Mouse (Mus musculus): ENCODE measurements around the gene Zfp275. TPM values are rescaled to one million over a fixed set of nuclear protein-coding genes. Genes with fewer than 3 reads are reported as not detected.
"Not testable (repeated sequence)": the region's sequence is repeated elsewhere in the genome, so short reads cannot be mapped to it uniquely, and the experiment has no call there.

The Zfp275 gene
- 10 to 100 TPM; 18.6 to 21.3 TPM for total RNA-seq (2021)
- long read RNA-seq, experiment 1, partial matches to known transcripts = 12 of 13 reads
- long read RNA-seq, experiment 1, other reads (novel, unspliced or antisense) = 1 of 13 reads
- long read RNA-seq, experiment 2, partial matches to known transcripts = 0 of 8 reads
- long read RNA-seq, experiment 2, other reads (novel, unspliced or antisense) = 8 of 8 reads

DNA sequence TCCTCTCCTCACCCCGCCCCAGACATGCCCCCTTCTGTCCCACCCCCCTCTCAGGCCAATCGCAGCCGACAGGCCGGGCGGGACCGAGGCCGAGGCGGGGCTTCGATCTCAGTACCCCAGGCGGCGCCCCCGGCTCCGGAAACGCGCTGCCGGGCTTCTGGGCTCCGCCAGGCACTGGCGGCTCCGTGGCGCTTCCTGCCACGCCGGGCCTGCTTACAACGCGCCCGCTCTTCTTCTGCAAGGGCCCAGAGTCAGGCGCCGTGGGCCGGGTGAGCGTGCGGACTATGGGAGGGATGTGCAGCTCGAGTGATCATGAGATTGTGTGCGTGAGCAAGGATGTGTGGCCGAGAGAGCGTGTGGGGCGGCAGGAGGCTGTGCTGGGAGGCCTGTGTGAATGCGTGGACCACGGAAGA, at the start of gene Zfp275:
TSS of gene Zfp275 (plus strand) at position 139 of the 413 bp plus-strand sequence.
- Histone ChIP-seq H3K27ac (peak within 1 kb of the TSS; percentile 65; the same call in 1 of the 2 replicates), H3K4me3 (peak within 1 kb of the TSS; percentile 60)
- intact Hi-C loops (cut with DNase I) = loop anchor here (2.0 kb wide), 1 partner anchor 114 kb away; the partner anchor contains the start of gene F8a
- peak; percentile 71 to 77 for DNase-seq (ENCODE audit: extremely low spot score in 1 of 2, low spot score in 2 of 2)
- no peak for TF ChIP-seq CTCF (IDR thresholded peaks at IDR 0.05)

DNA sequence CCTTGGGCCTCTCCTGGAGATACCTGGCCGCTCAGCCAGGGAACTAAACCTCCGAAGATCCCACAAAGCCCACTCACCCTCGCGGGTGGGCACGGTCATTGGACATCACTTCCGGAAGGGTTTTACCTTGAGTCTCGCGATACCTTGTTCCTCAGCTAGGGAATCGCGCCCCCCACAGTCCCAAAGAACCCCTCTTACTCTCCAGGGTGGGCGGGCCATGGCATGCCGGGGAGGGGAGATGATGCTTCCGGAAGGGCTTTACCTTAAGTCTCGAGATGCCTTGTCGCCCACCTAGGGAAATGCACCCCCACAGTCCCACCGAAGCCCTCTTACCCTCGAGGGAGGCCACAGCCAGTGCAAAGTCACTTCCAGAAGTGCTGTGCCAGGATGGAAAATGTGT, 49.5 kb upstream of the Zfp275 start, which contains the start of the genes Xlr5a and Xlr5c:
TSS of gene Xlr5a (minus strand) at position 101 of the 400 bp plus-strand sequence.
TSS of gene Xlr5c (minus strand) at position 101 of the 400 bp plus-strand sequence.
- H3K4me3 ChIP-seq; DNase-seq (ENCODE audit: extremely low spot score in 1 of 2, low spot score in 2 of 2); H3K27ac ChIP-seq; intact Hi-C loops (cut with DNase I): not testable (repeated sequence)

DNA sequence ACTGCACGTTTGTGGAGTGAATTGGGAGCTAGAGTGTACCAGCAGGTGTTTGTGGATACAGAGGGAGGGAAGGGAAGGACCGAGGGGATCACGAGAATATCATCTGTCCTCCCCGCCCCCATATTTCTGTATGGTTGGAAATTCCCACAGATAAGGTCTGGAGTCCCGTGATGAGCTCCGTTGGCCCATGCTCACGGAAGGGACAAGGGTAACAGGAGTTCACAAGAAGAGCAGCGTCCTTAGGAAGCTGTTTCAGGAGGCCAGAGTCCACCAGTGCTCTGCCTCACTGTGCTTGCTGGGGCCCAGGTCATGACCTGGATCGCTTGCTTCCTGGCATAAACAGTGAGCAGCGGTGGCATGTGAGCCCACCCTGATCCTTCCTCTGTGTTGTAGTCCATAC, 46.7 kb upstream of the Zfp275 start:
- H3K4me3 ChIP-seq; intact Hi-C loops (cut with DNase I); H3K27ac ChIP-seq: not testable (repeated sequence)

DNA sequence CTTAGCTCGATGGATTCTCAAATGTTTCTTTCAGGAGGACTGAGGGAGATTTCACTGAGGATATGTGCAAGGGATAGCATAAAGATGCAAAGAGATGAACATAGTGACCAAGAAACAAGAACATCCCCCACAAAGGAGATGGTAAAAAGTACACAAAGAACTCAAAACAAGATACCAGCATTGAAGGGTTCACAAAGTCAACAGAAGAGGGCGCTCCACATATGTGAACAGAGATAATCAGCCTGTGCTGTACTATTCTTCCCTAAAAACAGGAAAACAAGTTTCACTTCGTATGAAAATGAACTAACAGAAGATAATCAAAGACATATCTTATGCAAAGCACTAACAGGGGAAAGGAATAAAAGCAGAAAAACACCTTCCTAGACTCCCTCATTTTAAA, 29.9 kb upstream of the Zfp275 start:
- H3K27ac ChIP-seq = no peak overlapping the region
- intact Hi-C loops (cut with DNase I) = loop anchor here (5.0 kb wide), 3 partner anchors 100 to 180 kb away; partner anchors contain the start of gene Zfp92
- peak; percentile 68 for TF ChIP-seq CTCF (IDR thresholded peaks at IDR 0.05)
- peak; percentile 13 for DNase-seq (ENCODE audit: extremely low spot score in 1 of 2, low spot score in 2 of 2)
- H3K4me3 ChIP-seq = 0 out of 2 replicates have a peak overlapping the region, but pooled peaks have one; percentile 14

More for the DNA sequence above, 46.7 kb upstream of the Zfp275 start:
- not testable (repeated sequence) for DNase-seq (ENCODE audit: extremely low spot score in 1 of 2, low spot score in 2 of 2)

DNA sequence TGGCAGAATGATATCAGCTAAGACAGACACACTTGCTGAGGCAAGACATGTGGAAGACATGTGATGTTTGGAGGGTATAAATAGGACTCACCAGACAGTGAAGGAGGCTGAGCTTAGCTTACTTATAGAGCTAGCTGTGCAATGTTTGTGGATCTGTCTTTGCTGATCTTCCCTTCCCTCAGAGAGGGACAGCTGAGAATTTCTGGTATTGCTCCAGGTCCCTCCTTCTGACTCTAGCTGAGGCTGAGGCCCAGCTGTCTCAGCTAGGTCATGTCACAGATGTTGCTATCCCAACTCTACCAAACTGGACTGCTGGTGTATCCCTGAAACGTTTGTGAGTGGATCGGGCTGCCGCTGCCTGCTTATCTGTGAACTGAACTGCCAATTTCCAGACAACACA, 21.4 kb upstream of the Zfp275 start:
- H3K27ac ChIP-seq = no peak overlapping the region
- no peak for TF ChIP-seq CTCF (IDR thresholded peaks at IDR 0.05)
- no peak for DNase-seq (ENCODE audit: extremely low spot score in 1 of 2, low spot score in 2 of 2)
- no peak overlapping the region for H3K4me3 ChIP-seq
- intact Hi-C loops (cut with DNase I) = no loop called here

DNA sequence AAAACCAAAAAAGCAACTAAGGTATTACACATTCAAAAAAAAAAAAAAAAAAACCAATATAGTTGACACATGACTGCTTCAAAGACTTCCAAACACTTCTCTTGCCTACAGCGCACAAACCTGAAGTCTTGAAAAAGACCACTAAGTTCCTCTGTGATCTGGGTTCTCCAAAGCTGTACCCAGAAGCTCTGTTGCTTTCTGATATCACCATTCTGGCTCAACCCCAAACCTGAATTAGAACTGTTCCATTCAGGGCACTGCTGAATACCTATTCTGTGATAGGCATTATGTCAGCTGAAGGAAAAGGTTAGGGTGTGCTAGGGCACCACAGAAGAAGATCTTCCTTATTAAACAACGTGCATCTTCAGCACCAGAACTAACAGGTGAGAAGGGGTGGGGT, 15.2 kb upstream of the Zfp275 start:
- no peak overlapping the region for H3K4me3 ChIP-seq
- no peak for DNase-seq (ENCODE audit: extremely low spot score in 1 of 2, low spot score in 2 of 2)
- intact Hi-C loops (cut with DNase I) = no loop called here
- no peak for TF ChIP-seq CTCF (IDR thresholded peaks at IDR 0.05)
- no peak overlapping the region for H3K27ac ChIP-seq

DNA sequence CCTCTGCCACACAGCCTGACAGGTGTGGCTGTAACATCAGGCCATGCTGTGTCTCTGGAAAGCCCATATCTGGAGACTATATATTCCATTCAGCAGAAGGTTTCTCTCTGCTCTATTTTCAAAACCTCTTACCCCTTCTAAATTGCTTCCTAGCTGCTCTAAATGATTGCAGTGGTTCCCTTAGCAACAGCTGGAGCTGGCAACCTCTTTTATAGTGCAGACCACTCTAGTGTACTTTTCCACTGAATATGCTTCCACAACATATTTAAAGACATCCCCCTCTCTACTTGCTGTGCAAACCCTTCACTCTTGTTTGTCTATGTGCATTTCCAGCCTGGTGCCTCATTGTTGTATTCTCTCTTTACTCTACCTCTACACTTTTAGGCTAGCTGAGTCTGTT, 8.9 kb upstream of the Zfp275 start:
- no peak for DNase-seq (ENCODE audit: extremely low spot score in 1 of 2, low spot score in 2 of 2)
- intact Hi-C loops (cut with DNase I) = no loop called here
- Histone ChIP-seq H3K4me3 (no peak overlapping the region), H3K27ac (no peak overlapping the region)
- TF ChIP-seq CTCF (IDR thresholded peaks at IDR 0.05) = no peak

DNA sequence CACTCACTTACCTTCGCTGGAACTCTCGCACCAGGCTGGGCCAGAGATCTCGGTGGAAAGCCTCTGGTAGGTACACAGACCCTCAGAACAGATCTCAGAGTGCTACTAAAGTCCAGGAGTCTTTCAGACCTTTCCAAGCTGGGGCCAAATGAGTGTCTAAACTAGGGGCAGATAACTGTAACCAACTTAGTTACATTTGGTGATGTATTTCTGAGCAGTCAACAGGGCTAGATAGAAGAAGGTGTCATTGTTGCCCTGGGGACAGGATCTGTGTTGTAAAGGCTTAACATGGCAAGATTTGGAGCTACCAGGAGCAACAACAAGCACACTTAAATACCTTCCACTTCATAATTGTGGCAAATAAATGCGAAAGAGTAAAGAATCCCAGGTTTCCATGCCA, 5.7 kb upstream of the Zfp275 start, which contains the start of gene Gm45015:
TSS of gene Gm45015 (minus strand) at position 101 of the 400 bp plus-strand sequence.
- no peak for DNase-seq (ENCODE audit: extremely low spot score in 1 of 2, low spot score in 2 of 2)
- TF ChIP-seq CTCF (IDR thresholded peaks at IDR 0.05) = no peak
- H3K4me3 ChIP-seq = no peak within 1 kb of the TSS
- intact Hi-C loops (cut with DNase I) = no loop called here
- H3K27ac ChIP-seq = no peak within 1 kb of the TSS

DNA sequence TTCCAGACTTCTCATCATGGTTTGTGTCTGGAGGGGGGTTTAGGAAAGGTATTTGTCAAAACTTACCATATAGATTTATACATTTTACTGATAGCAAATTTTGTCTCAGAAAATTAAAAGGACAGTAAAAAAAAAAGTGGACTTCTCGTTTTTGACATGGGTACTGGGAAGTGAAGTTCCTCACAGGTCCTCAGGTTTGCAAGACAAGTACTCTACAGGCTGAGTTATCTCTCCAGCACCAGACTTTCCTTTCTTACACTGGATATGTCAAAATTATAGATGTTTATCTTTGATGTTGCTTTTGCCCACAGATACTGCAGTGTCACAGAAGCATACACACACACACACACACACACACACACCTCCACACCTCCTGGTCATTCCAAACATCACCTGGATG, 948 bp upstream of the Zfp275 start:
- no peak overlapping the region for H3K4me3 ChIP-seq
- no peak for TF ChIP-seq CTCF (IDR thresholded peaks at IDR 0.05)
- intact Hi-C loops (cut with DNase I) = no loop called here
- no peak overlapping the region for H3K27ac ChIP-seq
- no peak for DNase-seq (ENCODE audit: extremely low spot score in 1 of 2, low spot score in 2 of 2)

DNA sequence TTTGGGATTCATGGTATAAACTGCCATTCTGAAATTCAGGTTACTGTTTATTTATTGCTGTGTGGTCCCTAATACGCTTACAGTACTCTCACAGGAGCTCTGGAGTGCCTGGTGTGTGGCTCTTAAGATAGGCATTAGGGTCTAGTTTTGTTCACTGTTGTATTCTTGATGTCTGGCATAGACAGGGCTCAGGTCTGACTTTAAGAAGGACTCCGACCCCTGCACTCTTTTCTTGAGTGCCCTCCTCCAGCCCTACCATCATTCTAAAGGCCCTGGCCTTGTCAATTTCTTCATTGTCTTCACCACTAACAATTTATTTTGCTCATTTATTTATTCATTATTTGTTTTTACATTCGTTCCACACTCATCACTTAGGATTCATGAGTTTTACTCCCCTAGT, 353 bp upstream of the Zfp275 start:
- DNase-seq (ENCODE audit: extremely low spot score in 1 of 2, low spot score in 2 of 2) = no peak
- H3K27ac ChIP-seq = no peak overlapping the region; the same call in 1 of the 2 replicates
- intact Hi-C loops (cut with DNase I) = loop anchor here (2.0 kb wide), 1 partner anchor 113 kb away; the partner anchor contains the start of gene F8a
- peak overlapping the region; percentile 60 for H3K4me3 ChIP-seq
- no peak for TF ChIP-seq CTCF (IDR thresholded peaks at IDR 0.05)

DNA sequence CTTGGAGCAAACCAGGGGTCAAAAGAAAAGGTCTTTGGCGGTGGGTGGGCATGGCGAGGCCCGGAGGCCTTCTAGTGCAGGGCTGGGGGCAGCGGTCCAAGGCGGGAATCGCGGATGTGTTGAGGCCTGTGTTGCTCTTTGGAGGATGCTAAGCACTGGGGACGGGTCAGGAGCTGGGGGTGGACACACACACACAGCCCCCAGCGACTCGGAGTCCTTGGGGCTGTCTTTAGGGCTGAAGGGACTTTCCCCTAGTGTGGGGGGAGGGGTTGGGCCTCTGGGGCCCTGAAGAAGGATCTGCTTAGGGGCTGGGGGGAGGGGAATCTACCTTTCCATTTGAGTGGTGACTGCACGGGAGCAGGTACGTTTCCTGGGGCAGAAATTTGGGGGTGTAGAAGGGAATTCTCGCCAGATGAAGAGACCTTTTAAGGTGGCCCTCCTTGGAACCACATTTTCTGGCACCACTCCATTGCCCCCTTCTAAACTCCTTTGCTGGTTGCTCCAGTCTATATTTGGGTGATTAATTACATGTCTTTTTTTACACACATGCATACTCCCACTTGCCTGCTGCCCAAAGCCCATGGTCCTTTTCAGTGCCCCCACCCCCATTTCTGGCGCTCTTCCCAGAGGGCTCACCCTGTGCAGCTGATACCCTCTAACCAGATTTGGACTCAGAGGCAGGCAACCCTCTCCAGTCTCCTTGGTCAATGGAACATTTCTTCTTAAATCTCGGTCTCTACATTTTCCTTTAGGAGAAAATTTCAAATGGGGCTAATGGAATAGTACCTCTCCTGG, 717 bp downstream of the Zfp275 start:
- intact Hi-C loops (cut with DNase I) = loop anchor here (2.0 kb wide), 1 partner anchor 114 kb away; the partner anchor contains the start of gene F8a
- H3K27ac ChIP-seq = peak overlapping the region; percentile 65; the same call in 1 of the 2 replicates
- no peak for TF ChIP-seq CTCF (IDR thresholded peaks at IDR 0.05)
- DNase-seq (ENCODE audit: extremely low spot score in 1 of 2, low spot score in 2 of 2) = no peak
- H3K4me3 ChIP-seq = peak overlapping the region; percentile 60

DNA sequence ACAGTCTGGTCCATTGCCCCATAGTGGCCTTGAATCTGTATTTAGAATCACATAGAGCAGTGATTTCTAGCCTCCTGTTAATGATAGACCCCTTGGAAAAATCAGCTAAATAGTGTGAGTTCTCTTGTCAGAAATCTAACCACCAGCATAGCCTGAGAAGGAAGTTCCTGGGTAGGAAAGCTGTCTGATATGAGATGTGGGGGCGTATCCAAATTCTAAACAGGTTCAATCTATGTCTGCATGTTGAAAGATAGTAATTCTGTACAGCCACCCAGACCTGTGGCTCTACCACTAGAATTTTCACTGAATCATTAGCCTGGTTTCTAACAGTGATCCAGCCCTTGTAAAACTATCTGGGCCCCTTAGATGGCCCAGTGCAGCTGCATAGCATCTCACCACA, 1.4 kb downstream of the Zfp275 start:
- intact Hi-C loops (cut with DNase I) = loop anchor here (2.0 kb wide), 1 partner anchor 115 kb away; the partner anchor contains the start of gene F8a
- no peak overlapping the region for H3K27ac ChIP-seq
- DNase-seq (ENCODE audit: extremely low spot score in 1 of 2, low spot score in 2 of 2) = no peak
- no peak for TF ChIP-seq CTCF (IDR thresholded peaks at IDR 0.05)
- H3K4me3 ChIP-seq = no peak overlapping the region
